Mouse (Mus musculus) layer of hippocampus, adult 9-10 months (tissue): ENCODE measurements around the gene Scd1.
"Not testable (repeated sequence)": the region's sequence is repeated elsewhere in the genome, so short reads cannot be mapped to it uniquely, and the experiment has no call there.

Experiments
- DNase-seq: peaks from one replicate; pipeline ENCODE4 v3.0.0; 2022; ENCODE audit warnings: low spot score

The Scd1 gene

GRCm38 (mm10) chr19:44396742-44397141 is 10.9 kb downstream of the Scd1 start:
- DNase-seq: no peak

- DNase-seq: no peak
Measured at GRCm38 (mm10) chr19:44394972-44395371, 12.7 kb downstream of the Scd1 start.

GRCm38 (mm10) chr19:44393962-44394422 is 13.7 kb downstream of the Scd1 start:
- DNase-seq: no peak

- DNase-seq: no peak
Measured at GRCm38 (mm10) chr19:44392339-44393009, 15.2 kb downstream of the Scd1 start.

- DNase-seq: no peak
Measured at GRCm38 (mm10) chr19:44391856-44392255, 15.8 kb downstream of the Scd1 start.

GRCm38 (mm10) chr19:44389507-44389906 is 18.2 kb downstream of the Scd1 start:
- DNase-seq: no peak

- peak; percentile 83 for DNase-seq
Measured at GRCm38 (mm10) chr19:44388475-44389428, 18.9 kb downstream of the Scd1 start.

- DNase-seq: no peak
Measured at GRCm38 (mm10) chr19:44387746-44388474, 19.8 kb downstream of the Scd1 start.

- DNase-seq: no peak
Measured at GRCm38 (mm10) chr19:44387089-44387671, 20.5 kb downstream of the Scd1 start.

GRCm38 (mm10) chr19:44385887-44386498 is 21.7 kb downstream of the Scd1 start:
- DNase-seq: no peak

GRCm38 (mm10) chr19:44382682-44383321 is 24.9 kb downstream of the Scd1 start:
- no peak for DNase-seq

GRCm38 (mm10) chr19:44380065-44380464 is 27.6 kb downstream of the Scd1 start:
- no peak for DNase-seq

- DNase-seq: no peak
Measured at GRCm38 (mm10) chr19:44379090-44379489, 28.6 kb downstream of the Scd1 start.

GRCm38 (mm10) chr19:44377629-44378375 is 29.9 kb downstream of the Scd1 start:
- DNase-seq: no peak

GRCm38 (mm10) chr19:44376511-44376951 is 31.1 kb downstream of the Scd1 start:
- no peak for DNase-seq

- peak; percentile 83 for DNase-seq
Measured at GRCm38 (mm10) chr19:44372969-44373368, 34.7 kb downstream of the Scd1 start.

- no peak for DNase-seq
Measured at GRCm38 (mm10) chr19:44370231-44370630, 37.4 kb downstream of the Scd1 start.

- no peak for DNase-seq
Measured at GRCm38 (mm10) chr19:44369371-44369770, 38.3 kb downstream of the Scd1 start.

- DNase-seq: not testable (repeated sequence)
Measured at GRCm38 (mm10) chr19:44367076-44367475, 40.6 kb downstream of the Scd1 start.

GRCm38 (mm10) chr19:44365733-44366132 is 41.9 kb downstream of the Scd1 start:
- DNase-seq: no peak
